Mouse (Mus musculus): ENCODE measurements around the gene Gm28035. TPM values are rescaled to one million over a fixed set of nuclear protein-coding genes. Genes with fewer than 3 reads are reported as not detected.

Gene Gm28035
- polyA plus RNA-seq, 1 experiment from 2014 or later = 0.20 TPM

DNA sequence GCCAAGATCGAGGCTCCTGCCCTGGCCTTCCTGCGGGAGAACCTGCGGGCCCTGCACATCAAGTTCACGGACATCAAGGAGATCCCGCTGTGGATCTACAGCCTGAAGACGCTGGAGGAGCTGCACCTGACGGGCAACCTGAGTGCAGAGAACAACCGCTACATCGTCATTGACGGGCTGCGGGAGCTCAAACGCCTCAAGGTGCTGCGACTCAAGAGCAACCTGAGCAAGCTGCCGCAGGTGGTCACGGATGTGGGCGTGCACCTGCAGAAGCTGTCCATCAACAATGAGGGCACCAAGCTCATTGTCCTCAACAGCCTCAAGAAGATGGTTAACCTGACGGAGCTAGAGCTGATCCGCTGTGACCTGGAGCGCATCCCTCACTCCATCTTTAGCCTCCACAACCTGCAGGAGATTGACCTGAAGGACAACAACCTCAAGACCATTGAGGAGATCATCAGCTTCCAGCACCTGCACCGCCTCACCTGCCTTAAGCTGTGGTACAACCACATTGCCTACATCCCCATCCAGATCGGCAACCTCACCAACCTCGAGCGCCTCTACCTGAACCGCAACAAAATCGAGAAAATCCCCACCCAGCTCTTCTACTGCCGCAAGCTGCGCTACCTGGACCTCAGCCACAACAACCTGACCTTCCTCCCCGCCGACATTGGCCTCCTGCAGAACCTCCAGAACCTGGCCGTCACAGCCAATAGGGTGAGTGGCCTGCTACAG, 16.4 kb downstream of the Gm28035 start:
- 95% methylated on average over 30 of the region's 30 CpGs for WGBS
- peaks cover 73% of the 10 kb centered on the region for H3K36me3 ChIP-seq (ENCODE audit: insufficient read depth)
- no peak for TF ChIP-seq CTCF (IDR thresholded peaks at IDR 0.05; ENCODE audit: low read depth)

DNA sequence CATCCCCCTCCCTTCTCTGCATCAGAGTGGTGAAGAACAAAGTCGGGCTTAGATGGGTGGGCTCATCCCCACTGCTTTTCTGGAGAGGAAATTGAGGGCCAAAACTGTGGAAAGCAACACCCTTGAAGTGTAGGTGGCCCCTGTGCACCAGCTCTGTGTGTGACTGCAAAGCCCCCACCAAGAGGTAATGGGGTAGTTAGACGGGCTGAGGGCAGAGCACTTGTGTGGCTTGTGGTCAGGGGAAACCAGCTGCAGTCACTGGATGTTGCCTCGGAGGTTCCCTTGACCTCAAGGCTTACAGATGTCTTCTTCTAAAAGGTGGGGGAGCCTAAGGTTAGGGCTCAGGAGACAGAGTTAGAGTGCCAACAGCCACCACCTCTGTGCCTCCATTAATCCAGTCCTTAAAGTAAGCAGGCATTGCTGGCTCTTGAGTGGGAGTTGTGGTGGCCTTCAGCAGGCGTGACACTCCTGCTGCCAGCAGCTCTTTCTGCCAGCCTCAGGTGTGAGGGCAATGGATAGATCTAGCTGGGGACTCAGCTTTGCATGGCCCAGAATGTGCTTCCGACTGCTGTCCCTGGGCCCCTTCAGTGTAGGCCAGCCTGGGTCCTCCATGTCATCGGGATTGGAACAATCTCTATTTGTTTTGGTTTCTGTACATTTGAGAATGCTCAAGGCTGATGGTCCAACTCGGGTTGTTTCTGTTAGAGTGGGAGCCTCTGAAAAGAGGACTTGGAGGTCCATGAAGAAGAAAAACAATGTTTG, 17.5 kb downstream of the Gm28035 start:
- H3K4me3 ChIP-seq (ENCODE audit: low read depth, low read length) = no peak overlapping the region
- H3K9me3 ChIP-seq (ENCODE audit: low read depth, low read length) = no peaks in the 10 kb centered on the region
- H3K4me2 ChIP-seq = no peak overlapping the region
- H3K27ac ChIP-seq (ENCODE audit: low read depth) = no peak overlapping the region
- H3K4me1 ChIP-seq (ENCODE audit: insufficient read depth) = no peaks in the 10 kb centered on the region
- WGBS = 82% methylated on average over 7 of the region's 7 CpGs
- H3K9ac ChIP-seq = no peak overlapping the region
- H3K36me3 ChIP-seq (ENCODE audit: insufficient read depth) = peaks cover 75% of the 10 kb centered on the region
- DNase-seq (no peak), ATAC-seq (ENCODE audit: insufficient read depth) (no peak)
- no peak for TF ChIP-seq CTCF (IDR thresholded peaks at IDR 0.05; ENCODE audit: low read depth)
- no peaks in the 10 kb centered on the region for H3K27me3 ChIP-seq (ENCODE audit: insufficient read depth, low read length)

More for the DNA sequence above, 16.4 kb downstream of the Gm28035 start:
- Histone ChIP-seq H3K4me1 (ENCODE audit: insufficient read depth) (no peaks in the 10 kb centered on the region), H3K9me3 (ENCODE audit: low read depth, low read length) (no peaks in the 10 kb centered on the region), H3K27ac (ENCODE audit: low read depth) (no peak overlapping the region), H3K27me3 (ENCODE audit: insufficient read depth, low read length) (no peaks in the 10 kb centered on the region), H3K4me3 (ENCODE audit: low read depth, low read length) (no peak overlapping the region), H3K4me2 (no peak overlapping the region), H3K9ac (no peak overlapping the region)
- ATAC-seq (ENCODE audit: insufficient read depth) = no peak
- DNase-seq = no peak

DNA sequence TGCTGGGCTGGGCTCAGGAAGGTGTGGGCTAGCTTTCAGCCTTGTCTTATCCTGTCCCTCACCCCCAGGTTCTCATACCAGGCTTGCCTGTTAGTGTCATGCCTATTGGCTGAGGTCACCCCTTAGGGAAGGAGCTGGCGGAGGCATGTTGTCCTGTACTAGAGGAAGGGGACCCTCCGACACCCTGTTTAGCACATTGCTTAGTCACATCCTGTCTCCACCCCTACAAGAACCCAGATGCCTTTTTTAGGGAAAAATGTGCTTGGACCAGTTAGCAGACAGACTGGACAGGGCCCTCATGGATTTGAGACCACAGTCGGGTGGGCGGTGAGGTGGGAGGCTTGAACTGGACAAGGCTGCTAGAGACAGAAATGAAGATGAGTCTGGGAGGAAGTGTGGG, 18.2 kb downstream of the Gm28035 start:
- no peak overlapping the region for H3K4me2 ChIP-seq
- peak; percentile 18 for DNase-seq
- no peaks in the 10 kb centered on the region for H3K4me1 ChIP-seq (ENCODE audit: insufficient read depth)
- no peak overlapping the region for H3K4me3 ChIP-seq (ENCODE audit: low read depth, low read length)
- H3K9me3 ChIP-seq (ENCODE audit: low read depth, low read length) = no peaks in the 10 kb centered on the region
- H3K9ac ChIP-seq = no peak overlapping the region; the same call in 1 of the 2 replicates
- H3K36me3 ChIP-seq (ENCODE audit: insufficient read depth) = peaks cover 82% of the 10 kb centered on the region
- 67% methylated on average over 4 of the region's 4 CpGs for WGBS
- no peak for TF ChIP-seq CTCF (IDR thresholded peaks at IDR 0.05; ENCODE audit: low read depth)
- H3K27ac ChIP-seq (ENCODE audit: low read depth) = peak overlapping the region; percentile 42; the same call in 1 of the 2 replicates
- no peaks in the 10 kb centered on the region for H3K27me3 ChIP-seq (ENCODE audit: insufficient read depth, low read length)
- no peak; the same call in 1 of the 2 replicates for ATAC-seq (ENCODE audit: insufficient read depth)

DNA sequence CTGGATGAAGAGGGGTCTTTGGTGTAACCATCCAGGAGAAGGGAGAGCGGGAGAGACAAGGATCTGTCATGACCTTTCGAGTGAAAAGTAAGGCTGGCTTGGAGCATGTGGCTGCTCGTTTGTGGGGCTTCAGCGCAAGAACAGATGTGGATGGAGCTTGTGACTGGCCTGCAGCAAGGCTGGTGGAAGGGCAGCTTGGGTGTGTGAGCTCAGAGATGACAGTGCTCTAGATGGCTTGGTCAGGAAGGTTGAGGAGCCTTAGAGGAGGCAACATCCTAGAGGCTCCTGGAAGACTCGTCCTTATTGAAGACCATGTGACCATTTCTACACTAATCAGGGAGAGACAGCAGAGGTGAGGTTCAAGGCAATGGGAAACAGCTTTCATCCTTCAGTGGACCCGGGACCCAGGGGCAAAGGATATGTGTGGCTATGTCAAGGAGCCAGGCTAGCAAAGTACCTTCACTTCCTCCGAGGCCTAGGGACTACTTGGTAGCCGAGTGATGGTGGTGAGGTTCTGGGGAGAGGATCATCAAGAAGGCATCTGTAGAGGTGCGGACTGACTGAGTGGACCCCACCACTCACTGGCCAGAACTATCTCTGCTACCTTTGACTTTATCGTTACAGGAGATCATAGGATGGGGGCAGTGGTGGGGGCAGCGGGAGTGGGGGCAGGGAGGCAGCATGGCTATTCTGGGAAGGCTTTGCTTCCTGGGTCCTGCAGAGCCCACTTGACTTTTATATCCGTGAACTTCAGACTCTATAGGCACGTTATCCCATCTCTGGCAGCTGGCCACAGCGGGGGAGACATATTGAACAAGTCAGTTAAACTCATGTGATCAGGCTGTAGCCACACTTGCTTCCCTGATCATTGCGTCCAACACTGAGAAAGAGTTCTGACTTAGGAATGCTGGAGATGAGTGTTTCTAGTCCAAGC, 19.0 kb downstream of the Gm28035 start:
- H3K36me3 ChIP-seq (ENCODE audit: insufficient read depth) = peaks cover 90% of the 10 kb centered on the region
- no peak overlapping the region for H3K4me2 ChIP-seq
- no peak overlapping the region; the same call in 1 of the 2 replicates for H3K9ac ChIP-seq
- no peaks in the 10 kb centered on the region for H3K4me1 ChIP-seq (ENCODE audit: insufficient read depth)
- WGBS = 81% methylated on average over 15 of the region's 15 CpGs
- H3K27me3 ChIP-seq (ENCODE audit: insufficient read depth, low read length) = no peaks in the 10 kb centered on the region
- no peak for TF ChIP-seq CTCF (IDR thresholded peaks at IDR 0.05; ENCODE audit: low read depth)
- H3K9me3 ChIP-seq (ENCODE audit: low read depth, low read length) = no peaks in the 10 kb centered on the region
- ATAC-seq (ENCODE audit: insufficient read depth) = no peak
- no peak overlapping the region for H3K4me3 ChIP-seq (ENCODE audit: low read depth, low read length)
- DNase-seq = no peak
- H3K27ac ChIP-seq (ENCODE audit: low read depth) = peak overlapping the region; percentile 42; the same call in 1 of the 2 replicates

DNA sequence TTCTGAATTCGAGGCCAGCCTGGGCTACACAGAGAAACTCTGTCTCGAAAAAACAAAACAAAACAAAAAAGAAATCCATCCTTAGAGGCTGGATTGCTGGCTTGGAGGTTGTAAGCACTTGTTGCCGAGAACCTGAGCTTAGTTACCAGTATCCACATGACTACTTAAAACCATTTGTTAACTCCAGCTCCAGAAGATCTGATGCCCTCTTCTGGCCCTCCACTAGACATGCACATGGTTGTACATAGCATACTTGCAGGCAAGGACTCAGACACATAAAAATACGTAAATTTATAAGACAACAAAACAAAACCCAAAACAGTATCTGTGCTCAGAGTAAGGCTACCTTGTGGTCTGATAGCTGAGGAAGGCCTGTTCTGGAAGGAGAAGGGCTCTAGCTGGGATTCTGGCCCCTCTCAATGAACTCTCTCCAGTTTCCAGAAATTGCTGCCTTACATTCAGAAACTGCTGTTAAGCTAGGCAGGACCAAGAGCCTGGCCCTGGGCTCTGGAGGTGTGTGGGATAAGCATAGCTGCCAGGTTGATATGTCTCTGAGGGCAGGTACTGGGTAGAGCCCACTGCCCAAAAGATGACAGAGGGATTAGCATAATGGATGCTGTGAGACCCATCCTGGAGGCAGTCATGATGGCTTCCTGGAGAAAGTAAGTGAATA, 20.8 kb downstream of the Gm28035 start:
- WGBS = 84% methylated on average over 4 of the region's 4 CpGs
- 0 out of 2 replicates have a peak, but pooled peaks have one; percentile 13 for TF ChIP-seq CTCF (IDR thresholded peaks at IDR 0.05; ENCODE audit: low read depth)
- H3K9ac ChIP-seq = no peak overlapping the region

More for the DNA sequence above, 20.8 kb downstream of the Gm28035 start:
- H3K36me3 ChIP-seq (ENCODE audit: insufficient read depth) = peaks cover 82% of the 10 kb centered on the region
- no peak overlapping the region for H3K27ac ChIP-seq (ENCODE audit: low read depth)
- no peak overlapping the region for H3K4me2 ChIP-seq
- DNase-seq = no peak
- no peaks in the 10 kb centered on the region for H3K27me3 ChIP-seq (ENCODE audit: insufficient read depth, low read length)
- ATAC-seq (ENCODE audit: insufficient read depth) = no peak
- peaks cover 11% of the 10 kb centered on the region; the same call in 1 of the 2 replicates for H3K4me1 ChIP-seq (ENCODE audit: insufficient read depth)
- no peaks in the 10 kb centered on the region for H3K9me3 ChIP-seq (ENCODE audit: low read depth, low read length)
- H3K4me3 ChIP-seq (ENCODE audit: low read depth, low read length) = no peak overlapping the region

Data from lung, embryonic 14.5 days (tissue).